Mouse (Mus musculus): ENCODE measurements around the gene Ermp1.
A peak's percentile ranks its signal among the peaks of the same experiment; 100 is the strongest.

Gene Ermp1

GRCm38 (mm10) chr19:29603548-29604353 is 44.5 kb downstream of the Ermp1 start:
- no peak for DNase-seq (ENCODE audit: low read depth, low spot score)

- no peak for DNase-seq (ENCODE audit: low read depth, low spot score)
Observed at GRCm38 (mm10) chr19:29598981-29599380, 49.2 kb downstream of the Ermp1 start.

DNA sequence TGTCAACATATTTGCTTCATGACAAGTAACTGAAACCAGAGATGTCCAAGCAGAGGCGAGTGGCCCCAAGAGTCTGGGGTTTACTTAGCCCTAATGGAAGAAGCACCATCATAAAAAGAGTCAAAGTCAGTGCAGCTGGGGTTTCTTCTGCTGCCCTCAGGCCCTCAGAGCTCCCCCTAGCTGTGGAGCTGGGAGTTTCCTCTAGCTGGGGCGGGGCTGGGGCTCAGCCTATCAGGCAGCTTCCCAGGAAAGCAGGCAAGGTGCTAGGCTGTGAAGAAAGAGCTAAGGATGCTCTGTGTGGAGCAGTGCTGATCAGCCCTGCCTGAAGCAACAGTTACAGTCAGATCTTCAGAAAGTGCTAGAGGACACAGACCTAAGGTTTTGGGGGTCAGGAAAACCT is 51.2 kb downstream of the Ermp1 start:
- DNase-seq (ENCODE audit: low read depth, low spot score), result peak; percentile 46

DNA sequence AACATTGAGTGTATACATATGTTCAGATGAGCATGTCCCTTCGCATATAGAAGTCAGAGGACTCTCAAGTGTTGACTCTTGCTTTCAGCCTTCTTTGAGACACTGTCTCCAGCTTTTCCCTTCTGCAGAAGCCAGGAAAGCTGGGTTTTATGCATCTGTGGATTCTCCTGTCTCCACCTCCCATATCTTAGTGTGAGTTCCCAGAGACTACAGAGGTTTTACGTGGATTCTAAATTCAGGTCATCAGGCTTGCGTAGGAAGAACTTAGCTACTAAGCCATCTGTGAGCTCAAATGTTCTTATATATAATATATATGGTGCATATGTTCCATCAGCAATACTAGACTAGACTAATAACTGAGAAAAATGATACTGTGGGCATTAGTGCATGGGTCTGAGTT is 51.9 kb downstream of the Ermp1 start:
- DNase-seq (ENCODE audit: low read depth, low spot score), result no peak

- peak; percentile 80 for DNase-seq (ENCODE audit: low read depth, low spot score)
Observed at GRCm38 (mm10) chr19:29593783-29594182, 54.4 kb downstream of the Ermp1 start.

DNA sequence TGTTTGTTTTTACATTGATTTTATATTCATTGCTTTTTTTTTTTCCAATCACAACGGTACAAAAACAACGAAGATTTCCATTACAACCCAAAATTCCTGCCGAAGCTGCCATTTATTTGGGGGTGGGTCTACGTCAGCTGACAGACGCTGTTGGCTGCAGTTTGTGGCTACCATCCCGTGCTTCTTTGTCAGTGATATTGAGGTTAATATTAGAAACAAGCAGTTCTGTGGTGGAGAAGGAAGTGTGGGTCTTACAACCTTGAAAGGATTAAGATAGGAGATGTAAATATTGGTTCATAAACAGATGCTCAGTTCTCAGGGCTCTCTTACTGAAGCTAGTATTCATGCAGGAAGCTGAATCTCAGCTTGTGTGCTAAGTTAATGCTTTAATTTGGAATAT is 64.5 kb downstream of the Ermp1 start:
- DNase-seq (ENCODE audit: low read depth, low spot score), result no peak

DNA sequence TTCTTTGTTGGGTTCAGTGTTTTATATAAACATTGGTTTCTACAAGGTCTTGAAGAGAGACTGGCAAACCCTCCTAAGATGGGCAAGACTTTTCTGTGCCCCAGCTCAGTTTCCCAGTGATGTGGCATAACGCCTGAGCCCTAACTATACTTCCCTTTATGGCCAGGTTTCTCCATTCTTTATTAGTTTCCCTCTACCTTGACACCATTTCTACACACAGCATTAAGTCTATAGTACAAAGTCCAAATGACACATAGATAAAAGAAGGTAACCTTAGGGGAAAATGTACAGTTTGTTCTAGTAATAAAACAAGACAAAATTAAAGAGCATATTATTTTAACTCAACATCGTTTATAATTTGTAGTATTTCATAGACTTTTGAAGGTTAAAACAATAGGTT is 65.8 kb downstream of the Ermp1 start:
- no peak for DNase-seq (ENCODE audit: low read depth, low spot score)

GRCm38 (mm10) chr19:29566512-29566911 is 81.7 kb downstream of the Ermp1 start:
- DNase-seq (ENCODE audit: low read depth, low spot score), result no peak

- DNase-seq (ENCODE audit: low read depth, low spot score), result peak; percentile 66
Observed at GRCm38 (mm10) chr19:29563258-29563779, 84.9 kb downstream of the Ermp1 start.

- DNase-seq (ENCODE audit: low read depth, low spot score), result no peak
Observed at GRCm38 (mm10) chr19:29562603-29563002, 85.6 kb downstream of the Ermp1 start.

- no peak for DNase-seq (ENCODE audit: low read depth, low spot score)
Observed at GRCm38 (mm10) chr19:29562166-29562565, 86.0 kb downstream of the Ermp1 start.

Measured in R1 (cell line).